Mouse (Mus musculus): ENCODE results near the gene Rft1. TPM values are rescaled to one million over a fixed set of nuclear protein-coding genes. Genes with fewer than 3 reads are reported as not detected.

Rft1 gene
- total and polyA plus RNA-seq, 3 experiments, result 9.1 to 11.3 TPM; not detected in 1

DNA sequence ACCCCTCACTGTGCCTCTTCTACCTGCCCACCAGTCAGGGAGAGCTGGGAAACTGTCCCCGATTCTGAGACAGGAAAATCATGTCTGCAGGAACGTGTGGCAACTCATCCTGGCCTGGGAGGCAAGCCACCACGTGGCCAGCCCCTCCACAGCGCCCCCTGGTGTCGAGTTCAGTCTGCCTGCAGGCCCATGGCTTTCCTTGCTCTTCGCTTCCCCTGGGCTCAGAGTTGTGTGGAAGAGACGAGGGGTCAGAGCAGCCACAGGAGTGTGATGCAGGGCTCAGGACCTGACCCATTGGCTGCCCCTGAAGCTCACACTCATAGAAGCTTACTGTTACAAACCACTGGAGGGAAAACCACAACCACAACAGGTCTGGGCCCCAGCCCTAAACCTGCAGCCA is 41.6 kb upstream of the Rft1 start (continued):
- TF ChIP-seq TCF12 (IDR thresholded peaks at IDR 0.05; ENCODE audit: low read depth, low read length), result no peak

GRCm38 (mm10) chr14:30612962-30613715 is 41.0 kb upstream of the Rft1 start:
- no peaks in the 10 kb centered on the region; the same call in 1 of the 2 replicates for H3K79me2 ChIP-seq (ENCODE audit: control insufficient read depth, insufficient read depth, low read length, poor library complexity)
- H3K4me1 ChIP-seq (ENCODE audit: control insufficient read depth in 1 of 2, insufficient read depth in 2 of 2, low read length in 2 of 2), result peaks cover 1 to 2% of the 10 kb centered on the region in 2 experiments; a peak in 3 of 4 replicates
- DNase-seq (ENCODE audit: low read depth, low spot score), result no peak
- TF ChIP-seq NRF1 (IDR thresholded peaks at IDR 0.05; ENCODE audit: insufficient read depth, low read depth, low read length, poor library complexity, severe bottlenecking) (no peak), ZNF384 (IDR thresholded peaks at IDR 0.05; ENCODE audit: low read depth, low read length) (no peak), USF1 (IDR thresholded peaks at IDR 0.05; ENCODE audit: low read depth, low read length) (no peak), RCOR1 (IDR thresholded peaks at IDR 0.05; ENCODE audit: low read depth, low read length) (no peak), GATA1 (IDR thresholded peaks at IDR 0.05; ENCODE audit: low read depth, low read length) (no peak), MAFK (IDR thresholded peaks at IDR 0.05; ENCODE audit: borderline replicate concordance, low read depth, low read length) (no peak), ZMIZ1 (IDR thresholded peaks at IDR 0.05; ENCODE audit: low read depth, low read length) (no peak), TAL1 (IDR thresholded peaks at IDR 0.05; ENCODE audit: low read length) (no peak), JUND (IDR thresholded peaks at IDR 0.05; ENCODE audit: low read depth, low read length) (no peak), CTCF (IDR thresholded peaks at IDR 0.05 in 2 of 3, conservative IDR thresholded peaks at IDR 0.05 in 1 of 3; ENCODE audit: control insufficient read depth in 1 of 3, insufficient read depth in 1 of 3, low read depth in 2 of 3, low read length in 3 of 3, poor library complexity in 1 of 3, severe bottlenecking in 1 of 3) (no peak), BHLHE40 (IDR thresholded peaks at IDR 0.05; ENCODE audit: borderline replicate concordance, low read depth, low read length) (no peak), ELF1 (IDR thresholded peaks at IDR 0.05; ENCODE audit: low read depth, low read length) (no peak), POLR2AphosphoS5 (IDR thresholded peaks at IDR 0.05; ENCODE audit: borderline replicate concordance, low read depth, low read length) (no peak)
- no peak overlapping the region for H3K9ac ChIP-seq (ENCODE audit: control insufficient read depth, low read depth, low read length, poor library complexity, severe bottlenecking)
- no peaks in the 10 kb centered on the region for H3K9me3 ChIP-seq (replicated peaks; ENCODE audit: insufficient read depth, low read length)
- H3K36me3 ChIP-seq (ENCODE audit: control insufficient read depth in 1 of 2, insufficient read depth in 2 of 2, low read length in 2 of 2), result peaks cover 0 to 1% of the 10 kb centered on the region in 2 experiments; a peak in 1 of 4 replicates
- H3K27me3 ChIP-seq (ENCODE audit: control insufficient read depth in 1 of 2, insufficient read depth in 2 of 2, low read length in 2 of 2), result no peaks in the 10 kb centered on the region
- H3K27ac ChIP-seq (ENCODE audit: control insufficient read depth, low read depth, low read length), result no peak overlapping the region
- no peak overlapping the region for H3K4me3 ChIP-seq (ENCODE audit: control insufficient read depth in 1 of 2, insufficient read depth in 1 of 2, low read depth in 2 of 2, low read length in 2 of 2)

DNA sequence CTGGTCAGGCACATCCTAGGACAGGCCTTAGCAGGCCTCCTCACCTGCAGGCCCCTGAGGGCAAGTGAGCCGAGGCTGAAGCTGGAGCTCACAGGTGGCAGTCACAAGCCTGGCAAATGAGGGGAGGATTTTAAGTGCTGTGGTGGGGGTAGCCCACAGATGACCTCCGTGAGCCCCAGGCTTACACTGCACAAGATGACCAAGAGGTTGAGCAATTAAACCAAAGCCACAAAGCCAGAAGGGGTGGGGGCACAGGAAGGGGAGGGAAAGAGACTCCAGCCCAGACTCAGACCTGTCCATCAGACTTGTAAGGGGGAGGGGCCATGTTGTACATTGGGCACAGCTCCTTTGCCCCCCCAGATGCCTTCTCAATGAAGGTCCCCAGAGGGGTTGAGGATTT is 37.4 kb upstream of the Rft1 start:
- TF ChIP-seq ZKSCAN1 (IDR thresholded peaks at IDR 0.05; ENCODE audit: low read depth, low read length) (no peak), TCF12 (IDR thresholded peaks at IDR 0.05; ENCODE audit: low read depth, low read length) (no peak), JUND (IDR thresholded peaks at IDR 0.05; ENCODE audit: low read depth, low read length) (no peak), TAL1 (IDR thresholded peaks at IDR 0.05; ENCODE audit: low read length) (no peak), MYC (IDR thresholded peaks at IDR 0.05; ENCODE audit: low read depth, low read length) (no peak), RAD21 (IDR thresholded peaks at IDR 0.05; ENCODE audit: low read depth, low read length) (no peak), UBTF (IDR thresholded peaks at IDR 0.05; ENCODE audit: borderline replicate concordance, insufficient read depth, low read depth, low read length) (no peak), ETS1 (IDR thresholded peaks at IDR 0.05; ENCODE audit: low read depth, low read length) (no peak), EP300 (IDR thresholded peaks at IDR 0.05; ENCODE audit: low read depth in 1 of 2, low read length in 2 of 2) (no peak), CHD1 (IDR thresholded peaks at IDR 0.05; ENCODE audit: low read depth, low read length) (no peak), CTCF (IDR thresholded peaks at IDR 0.05 in 2 of 3, conservative IDR thresholded peaks at IDR 0.05 in 1 of 3; ENCODE audit: control insufficient read depth in 1 of 3, insufficient read depth in 1 of 3, low read depth in 2 of 3, low read length in 3 of 3, poor library complexity in 1 of 3, severe bottlenecking in 1 of 3) (no peak), MAX (IDR thresholded peaks at IDR 0.05; ENCODE audit: low read length) (no peak), ZNF384 (IDR thresholded peaks at IDR 0.05; ENCODE audit: low read depth, low read length) (no peak), KAT2A (conservative IDR thresholded peaks at IDR 0.05; ENCODE audit: low read depth, low read length) (no peak), ZMIZ1 (IDR thresholded peaks at IDR 0.05; ENCODE audit: low read depth, low read length) (no peak), GATA1 (IDR thresholded peaks at IDR 0.05; ENCODE audit: low read depth, low read length) (no peak)
- Histone ChIP-seq H3K36me3 (ENCODE audit: control insufficient read depth in 1 of 2, insufficient read depth in 2 of 2, low read length in 2 of 2) (no peaks in the 10 kb centered on the region; a peak in 1 of 4 replicates), H3K4me3 (ENCODE audit: control insufficient read depth in 1 of 2, insufficient read depth in 1 of 2, low read depth in 2 of 2, low read length in 2 of 2) (no peak overlapping the region)

More for the DNA sequence above, 37.4 kb upstream of the Rft1 start:
- H3K79me2 ChIP-seq (ENCODE audit: control insufficient read depth, insufficient read depth, low read length, poor library complexity), result no peaks in the 10 kb centered on the region
- H3K9ac ChIP-seq (ENCODE audit: control insufficient read depth, low read depth, low read length, poor library complexity, severe bottlenecking), result no peak overlapping the region
- no peak for DNase-seq (ENCODE audit: low read depth, low spot score)
- peaks cover 0 to 5% of the 10 kb centered on the region in 2 experiments; a peak in 1 of 4 replicates for H3K4me1 ChIP-seq (ENCODE audit: control insufficient read depth in 1 of 2, insufficient read depth in 2 of 2, low read length in 2 of 2)
- no peaks in the 10 kb centered on the region for H3K27me3 ChIP-seq (ENCODE audit: control insufficient read depth in 1 of 2, insufficient read depth in 2 of 2, low read length in 2 of 2)
- H3K27ac ChIP-seq (ENCODE audit: control insufficient read depth, low read depth, low read length), result no peak overlapping the region
- H3K9me3 ChIP-seq (replicated peaks; ENCODE audit: insufficient read depth, low read length), result no peaks in the 10 kb centered on the region
